Mouse (Mus musculus): ENCODE measurements around the gene Mtmr12.
"Not testable (repeated sequence)": the region's sequence is repeated elsewhere in the genome, so short reads cannot be mapped to it uniquely, and the experiment has no call there.

The Mtmr12 gene

GRCm38 (mm10) chr15:12204319-12205159 lies at the start of gene Mtmr12:
Gene Mtmr12 (plus strand): TSS chr15:12205028.
- no peaks in the 10 kb centered on the region for H3K9me3 ChIP-seq (ENCODE audit: low read length)
- H3K4me1 ChIP-seq (replicated peaks; ENCODE audit: low read depth, low read length): peaks cover 78% of the 10 kb centered on the region
- peaks cover 8% of the 10 kb centered on the region for H3K36me3 ChIP-seq (ENCODE audit: insufficient read depth, low read length)
- TF ChIP-seq CTCF (conservative IDR thresholded peaks at IDR 0.05; ENCODE audit: low read length) (no peak), NANOG (IDR thresholded peaks at IDR 0.05; ENCODE audit: borderline replicate concordance, low read length) (no peak), POU5F1 (IDR thresholded peaks at IDR 0.05; ENCODE audit: borderline replicate concordance, low read length) (no peak)
- no peaks in the 10 kb centered on the region for H3K27me3 ChIP-seq (ENCODE audit: insufficient read depth, low read length)
- H3K4me3 ChIP-seq (replicated peaks; ENCODE audit: low read length): peak within 1 kb of the TSS; percentile 95

- H3K9me3 ChIP-seq (ENCODE audit: low read length): no peaks in the 10 kb centered on the region
- H3K36me3 ChIP-seq (ENCODE audit: insufficient read depth, low read length): peaks cover 81% of the 10 kb centered on the region
- no peaks in the 10 kb centered on the region for H3K4me1 ChIP-seq (replicated peaks; ENCODE audit: low read depth, low read length)
- no peak overlapping the region for H3K4me3 ChIP-seq (replicated peaks; ENCODE audit: low read length)
- H3K27me3 ChIP-seq (ENCODE audit: insufficient read depth, low read length): no peaks in the 10 kb centered on the region
- TF ChIP-seq CTCF (conservative IDR thresholded peaks at IDR 0.05; ENCODE audit: low read length) (no peak), NANOG (IDR thresholded peaks at IDR 0.05; ENCODE audit: borderline replicate concordance, low read length) (no peak), POU5F1 (IDR thresholded peaks at IDR 0.05; ENCODE audit: borderline replicate concordance, low read length) (no peak)
Observed at GRCm38 (mm10) chr15:12178126-12178525, 26.7 kb upstream of the Mtmr12 start.

- H3K4me1 ChIP-seq (replicated peaks; ENCODE audit: low read depth, low read length); H3K9me3 ChIP-seq (ENCODE audit: low read length); H3K27me3 ChIP-seq (ENCODE audit: insufficient read depth, low read length); H3K4me3 ChIP-seq (replicated peaks; ENCODE audit: low read length): not testable (repeated sequence)
- peaks cover 77% of the 10 kb centered on the region for H3K36me3 ChIP-seq (ENCODE audit: insufficient read depth, low read length)
Observed at GRCm38 (mm10) chr15:12181181-12181805, 23.5 kb upstream of the Mtmr12 start.

- Histone ChIP-seq H3K27me3 (ENCODE audit: insufficient read depth, low read length) (peaks cover 6% of the 10 kb centered on the region), H3K9me3 (ENCODE audit: low read length) (no peaks in the 10 kb centered on the region), H3K36me3 (ENCODE audit: insufficient read depth, low read length) (peaks cover 10% of the 10 kb centered on the region), H3K4me3 (replicated peaks; ENCODE audit: low read length) (peak overlapping the region; percentile 35), H3K4me1 (replicated peaks; ENCODE audit: low read depth, low read length) (peaks cover 59% of the 10 kb centered on the region)
- TF ChIP-seq NANOG (IDR thresholded peaks at IDR 0.05; ENCODE audit: borderline replicate concordance, low read length) (no peak; the same call in 1 of the 2 replicates), CTCF (conservative IDR thresholded peaks at IDR 0.05; ENCODE audit: low read length) (no peak), POU5F1 (IDR thresholded peaks at IDR 0.05; ENCODE audit: borderline replicate concordance, low read length) (no peak)
Observed at GRCm38 (mm10) chr15:12193880-12194816, 10.7 kb upstream of the Mtmr12 start.

GRCm38 (mm10) chr15:12194817-12195735 lies 9.8 kb upstream of the Mtmr12 start:
- TF ChIP-seq NANOG (IDR thresholded peaks at IDR 0.05; ENCODE audit: borderline replicate concordance, low read length) (no peak), POU5F1 (IDR thresholded peaks at IDR 0.05; ENCODE audit: borderline replicate concordance, low read length) (no peak)
- no peaks in the 10 kb centered on the region for H3K9me3 ChIP-seq (ENCODE audit: low read length)
- H3K4me3 ChIP-seq (replicated peaks; ENCODE audit: low read length): peak overlapping the region; percentile 35; the same call in 1 of the 2 replicates

GRCm38 (mm10) chr15:12195966-12196365 lies 8.9 kb upstream of the Mtmr12 start:
- H3K9me3 ChIP-seq (ENCODE audit: low read length): no peaks in the 10 kb centered on the region
- peaks cover 6% of the 10 kb centered on the region for H3K27me3 ChIP-seq (ENCODE audit: insufficient read depth, low read length)
- TF ChIP-seq CTCF (conservative IDR thresholded peaks at IDR 0.05; ENCODE audit: low read length) (no peak), NANOG (IDR thresholded peaks at IDR 0.05; ENCODE audit: borderline replicate concordance, low read length) (no peak), POU5F1 (IDR thresholded peaks at IDR 0.05; ENCODE audit: borderline replicate concordance, low read length) (no peak)
- peak overlapping the region; percentile 52 for H3K4me3 ChIP-seq (replicated peaks; ENCODE audit: low read length)
- H3K4me1 ChIP-seq (replicated peaks; ENCODE audit: low read depth, low read length): peaks cover 70% of the 10 kb centered on the region
- no peaks in the 10 kb centered on the region for H3K36me3 ChIP-seq (ENCODE audit: insufficient read depth, low read length)

More at GRCm38 (mm10) chr15:12194817-12195735, 9.8 kb upstream of the Mtmr12 start:
- Histone ChIP-seq H3K36me3 (ENCODE audit: insufficient read depth, low read length) (peaks cover 7% of the 10 kb centered on the region), H3K27me3 (ENCODE audit: insufficient read depth, low read length) (peaks cover 6% of the 10 kb centered on the region), H3K4me1 (replicated peaks; ENCODE audit: low read depth, low read length) (peaks cover 64% of the 10 kb centered on the region)

GRCm38 (mm10) chr15:12196410-12197191 lies 8.2 kb upstream of the Mtmr12 start:
- no peaks in the 10 kb centered on the region for H3K9me3 ChIP-seq (ENCODE audit: low read length)
- peaks cover 6% of the 10 kb centered on the region for H3K27me3 ChIP-seq (ENCODE audit: insufficient read depth, low read length)
- TF ChIP-seq NANOG (IDR thresholded peaks at IDR 0.05; ENCODE audit: borderline replicate concordance, low read length) (peak; percentile 57; the same call in 1 of the 2 replicates), CTCF (conservative IDR thresholded peaks at IDR 0.05; ENCODE audit: low read length) (peak; percentile 45), POU5F1 (IDR thresholded peaks at IDR 0.05; ENCODE audit: borderline replicate concordance, low read length) (no peak)

More at GRCm38 (mm10) chr15:12196410-12197191, 8.2 kb upstream of the Mtmr12 start:
- Histone ChIP-seq H3K4me3 (replicated peaks; ENCODE audit: low read length) (peak overlapping the region; percentile 52), H3K36me3 (ENCODE audit: insufficient read depth, low read length) (no peaks in the 10 kb centered on the region), H3K4me1 (replicated peaks; ENCODE audit: low read depth, low read length) (peaks cover 77% of the 10 kb centered on the region)

All from E14TG2a.4 (cell line).